Mouse (Mus musculus) adrenal gland, adult (tissue): ENCODE measurements at regions not wholly inside any gene's neighbourhood (a gene's known extent, or its start where the extent isn't known, plus 50 kb on each side); places are given as distances from the start of the nearest gene placed in this dataset.
A peak's percentile ranks its signal among the peaks of the same experiment; 100 is the strongest.

Experiments used
- DNase-seq, 2 experiments: peaks; one replicate each; pipeline ENCODE4 v3.0.0; 2022 to 2023; ENCODE audit warnings: low spot score in 1 of 2; ENCODE audit not compliant: inconsistent age in 2 of 2

DNA sequence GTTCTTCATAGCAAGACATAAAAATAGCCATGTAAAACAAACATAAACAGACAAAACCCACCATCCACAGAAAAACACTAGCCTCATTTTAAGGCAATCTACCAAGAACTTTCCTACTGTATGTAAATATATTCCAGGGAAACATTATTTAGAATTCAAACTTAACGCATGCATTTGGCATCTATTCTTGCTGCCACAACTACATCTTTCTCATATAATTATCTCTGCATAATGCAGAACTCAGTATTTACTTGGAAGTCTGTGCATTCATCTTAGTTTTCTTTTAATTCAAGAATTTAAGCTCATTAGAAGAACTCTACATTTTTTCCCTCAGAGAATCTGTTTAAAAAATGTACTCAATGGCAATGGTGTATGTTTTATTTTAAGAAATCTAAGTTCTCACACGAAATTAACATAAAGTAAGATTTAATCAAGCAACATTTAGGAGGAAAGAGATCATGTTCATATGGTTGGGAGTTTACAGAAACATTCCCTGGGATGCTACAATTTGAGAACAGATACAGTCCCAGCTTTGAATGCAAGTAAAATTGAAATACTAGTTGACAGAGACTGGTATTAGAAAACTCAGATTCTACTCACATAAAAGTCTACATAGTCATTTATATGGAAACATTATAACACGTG lies 1114.7 kb downstream of the Sorcs1 start:
- DNase-seq, result no peak

DNA sequence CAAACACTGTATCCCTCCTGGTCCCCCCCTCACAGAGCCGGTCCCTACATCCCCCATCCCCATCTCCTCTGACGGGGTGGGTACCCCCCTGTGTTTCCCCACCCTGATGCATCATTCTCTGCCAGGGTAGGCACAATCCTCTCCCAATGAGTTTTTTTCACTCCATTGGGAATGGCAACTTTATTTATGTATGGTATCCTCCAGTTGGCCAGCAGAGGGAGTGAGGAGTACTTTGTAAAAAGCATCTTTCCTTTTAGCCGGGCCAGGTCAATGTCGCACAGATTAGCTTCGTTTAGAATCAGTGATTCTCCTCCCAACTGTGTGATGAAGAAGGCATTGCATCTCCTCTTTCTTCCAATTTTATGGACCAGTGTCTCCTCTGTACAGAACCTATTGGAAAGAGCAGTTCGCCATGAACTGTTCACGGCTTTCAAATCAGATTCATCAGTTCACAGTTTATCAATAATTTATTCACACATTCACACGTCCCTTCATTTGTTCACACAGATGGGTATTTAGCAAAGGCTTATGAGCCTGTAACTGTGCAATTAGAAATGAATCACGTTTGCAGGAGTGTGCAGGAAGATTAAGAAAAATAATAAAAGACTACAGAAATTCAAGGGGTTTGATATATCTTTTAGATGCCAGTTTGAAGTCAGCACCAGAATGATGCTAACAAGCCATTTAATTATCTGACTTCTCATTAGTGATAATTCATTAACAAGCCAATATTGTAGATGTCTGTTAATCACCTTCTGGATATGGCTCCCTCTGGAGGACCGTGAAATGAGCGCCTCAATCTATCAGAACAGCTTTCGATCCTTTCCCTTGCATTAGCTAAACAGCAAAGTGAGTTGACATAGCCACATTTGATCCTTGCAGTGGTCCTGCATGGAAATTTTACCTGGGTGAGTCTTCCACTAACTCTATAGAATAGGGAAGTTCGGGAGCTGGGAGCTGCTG lies 1138.7 kb downstream of the Sorcs1 start:
- peak in 1 of 2 experiments; percentile 31 for DNase-seq
